Mouse (Mus musculus) megakaryocyte, embryonic 14.5 days (primary cell): Measurements from ENCODE around the gene Cd27.

Experiments
- FLI1 ChIP-seq: IDR thresholded peaks from 2 replicates; pipeline ENCODE4 v1.6.1; 2012; ENCODE audit warnings: low read length, inconsistent platforms, mixed read lengths
- GATA1 ChIP-seq: IDR thresholded peaks from 3 replicates; pipeline ENCODE4 v1.6.1; 2012; ENCODE audit warnings: mixed read lengths, low read length, inconsistent platforms, borderline replicate concordance

DNA sequence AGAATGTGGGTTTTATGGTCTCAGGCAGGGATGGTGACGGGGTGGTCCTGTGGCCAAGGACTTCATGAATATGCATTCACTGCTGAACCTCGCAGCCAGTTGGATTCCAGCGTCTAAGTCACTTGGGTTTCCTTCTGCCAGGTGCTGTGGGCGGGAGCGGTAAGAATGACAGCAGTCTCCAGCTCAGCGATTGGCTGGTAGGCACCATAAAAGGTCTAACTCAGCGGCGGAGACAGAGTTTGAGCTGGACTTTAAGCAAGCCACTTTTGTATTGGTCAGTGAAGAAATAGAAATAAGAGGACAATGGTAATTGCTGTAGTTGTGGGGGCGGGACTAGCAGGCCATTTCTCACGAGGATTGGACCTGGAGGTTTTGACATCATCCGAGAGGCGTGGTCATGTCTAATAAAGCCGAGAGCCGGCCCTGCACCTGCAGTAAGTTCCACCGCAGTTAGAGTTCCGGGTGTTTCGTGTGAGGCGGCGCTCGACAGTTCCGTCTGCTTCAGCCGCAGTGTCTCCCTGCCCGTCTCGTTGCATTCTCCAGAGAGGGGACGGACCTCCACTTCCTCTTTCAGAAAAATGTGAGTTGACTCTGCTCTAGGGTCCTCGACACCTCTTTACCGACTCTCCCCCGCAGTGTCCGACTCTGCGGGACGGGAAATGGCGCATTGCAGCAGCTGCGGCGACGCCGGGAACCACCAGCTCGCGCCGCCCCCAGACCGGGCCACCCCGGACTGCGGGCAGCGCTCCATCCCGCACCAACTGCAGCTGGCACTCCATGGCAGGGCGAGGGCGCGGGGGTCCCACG, 21.5 kb downstream of the Cd27 start, which contains the start of gene Vamp1:
- TF ChIP-seq GATA1 (no peak), FLI1 (no peak)
